Mouse (Mus musculus): ENCODE data around the gene Taf1b.

Gene Taf1b

DNA sequence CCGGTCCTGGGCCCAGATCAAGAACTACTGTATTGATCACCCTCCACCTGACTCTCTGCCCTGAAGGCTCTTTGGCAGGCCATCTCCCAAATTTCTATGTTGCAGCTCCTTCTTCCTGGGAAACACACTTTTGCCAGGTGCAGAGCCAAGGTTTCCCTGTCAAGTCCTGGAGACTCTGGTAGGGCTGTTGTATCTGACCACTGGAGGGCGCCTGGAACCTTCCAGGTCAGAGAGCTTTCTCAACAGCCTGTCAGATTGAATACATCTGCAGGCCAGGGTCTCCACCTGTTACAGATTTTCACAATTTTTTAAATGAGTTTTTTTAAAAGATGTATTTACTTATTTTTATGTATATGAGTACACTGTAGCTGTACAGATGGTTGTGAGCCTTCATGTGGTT lies 105.1 kb downstream of the Taf1b start:
- peak; percentile 88 for DNase-seq (ENCODE audit: low read depth)

GRCm38 (mm10) chr12:24606166-24606565 lies 108.0 kb downstream of the Taf1b start:
- DNase-seq (ENCODE audit: low read depth) = no peak
